Mouse (Mus musculus) forebrain, embryonic 16.5 days (tissue): Measurements from ENCODE around the gene Mfsd5. TPM values are rescaled to one million over a fixed set of nuclear protein-coding genes. Genes with fewer than 3 reads are reported as not detected.
A peak's percentile ranks its signal among the peaks of the same experiment; 100 is the strongest.

Source experiments
- ATAC-seq: fragments of 200-750 bp; cut with Nextera tagmentation; 2 replicates; pipeline ENCODE4 v1.8.0; 2017; ENCODE audit warnings: mild to moderate bottlenecking, moderate library complexity
- H3K27ac ChIP-seq: fragments of 300-500 bp; sonication (generic); 2 replicates; pipeline ENCODE4 v1.5.1; 2014; ENCODE audit warnings: low read length, control low read depth
- H3K27me3 ChIP-seq: fragments of 300-500 bp; sonication (generic); replicated peaks from 2 replicates; pipeline ENCODE4 v1.6.1; 2014; ENCODE audit warnings: low read length; ENCODE audit not compliant: control insufficient read depth, insufficient read depth
- H3K36me3 ChIP-seq: fragments of 300-500 bp; sonication (generic); 2 replicates; pipeline ENCODE4 v1.6.1; 2014; ENCODE audit not compliant: control insufficient read depth, insufficient read depth
- H3K4me1 ChIP-seq: fragments of 300-500 bp; sonication (generic); replicated peaks from 2 replicates; pipeline ENCODE4 v1.6.1; 2014; ENCODE audit warnings: low read length; ENCODE audit not compliant: control insufficient read depth, insufficient read depth
- H3K4me2 ChIP-seq: fragments of 300-500 bp; sonication (generic); 2 replicates; pipeline ENCODE4 v1.6.1; 2014; ENCODE audit warnings: mild to moderate bottlenecking, low read length, control low read depth
- H3K4me3 ChIP-seq: fragments of 300-500 bp; sonication (generic); replicated peaks from 2 replicates; pipeline ENCODE4 v1.5.1; 2014; ENCODE audit warnings: mild to moderate bottlenecking, low read length, control low read depth
- H3K9ac ChIP-seq: fragments of 300-500 bp; sonication (generic); replicated peaks from 2 replicates; pipeline ENCODE4 v1.6.1; 2014; ENCODE audit warnings: low read depth, low read length, control low read depth
- H3K9me3 ChIP-seq: fragments of 300-500 bp; sonication (generic); 2 replicates; pipeline ENCODE4 v1.6.1; 2016; ENCODE audit warnings: low read length; ENCODE audit not compliant: control insufficient read depth
- WGBS: fragments of 180-500 bp; shearing (Covaris S2); extraction: QIAGEN DNeasy Blood & Tissue Kit; methylation state at CpG from one replicate; pipeline ENCODE4 v1.1.7; 2014; 5-methylcytosine and 5-hydroxymethylcytosine counted together
- polyA plus RNA-seq: library from polyadenylated mRNA; unstranded; fragments of >200 nt; fragmentation: Nextera tagmentation; extraction: Ambion mirVana; gene quantifications from 2 replicates; pipeline ENCODE4 v1.2.1, GENCODE M21; 2015

Mfsd5 gene
- polyA plus RNA-seq, 1 experiment from 2014 or later, result 52.8 TPM

DNA sequence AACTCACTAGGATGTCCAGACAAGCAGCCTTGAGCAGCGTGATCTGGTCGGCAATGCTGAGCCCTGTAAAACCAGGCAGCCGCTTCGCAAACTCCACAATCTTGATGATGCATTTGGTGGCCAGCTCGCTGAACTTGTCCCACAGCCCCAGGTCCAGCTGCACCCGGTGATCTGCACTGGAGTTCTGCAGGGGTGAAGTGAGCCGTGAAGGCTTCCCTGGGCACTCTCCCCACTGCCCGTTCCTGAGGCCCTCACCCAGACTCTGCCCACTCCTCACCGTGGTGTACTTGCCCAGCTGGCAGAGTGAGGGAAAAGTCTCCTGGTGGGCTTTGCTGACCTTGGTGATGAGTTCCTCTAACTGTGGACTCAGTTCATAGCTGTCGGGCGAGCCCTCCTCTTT, 39.4 kb upstream of the Mfsd5 start:
- Histone ChIP-seq H3K27me3 (peaks cover 6% of the 10 kb centered on the region), H3K9ac (no peak overlapping the region), H3K9me3 (no peaks in the 10 kb centered on the region), H3K4me1 (peaks cover 21% of the 10 kb centered on the region), H3K27ac (no peak overlapping the region), H3K4me3 (no peak overlapping the region), H3K36me3 (no peaks in the 10 kb centered on the region), H3K4me2 (no peak overlapping the region)
- ATAC-seq, result no peak
- 77% methylated on average over 11 of the region's 11 CpGs for WGBS

DNA sequence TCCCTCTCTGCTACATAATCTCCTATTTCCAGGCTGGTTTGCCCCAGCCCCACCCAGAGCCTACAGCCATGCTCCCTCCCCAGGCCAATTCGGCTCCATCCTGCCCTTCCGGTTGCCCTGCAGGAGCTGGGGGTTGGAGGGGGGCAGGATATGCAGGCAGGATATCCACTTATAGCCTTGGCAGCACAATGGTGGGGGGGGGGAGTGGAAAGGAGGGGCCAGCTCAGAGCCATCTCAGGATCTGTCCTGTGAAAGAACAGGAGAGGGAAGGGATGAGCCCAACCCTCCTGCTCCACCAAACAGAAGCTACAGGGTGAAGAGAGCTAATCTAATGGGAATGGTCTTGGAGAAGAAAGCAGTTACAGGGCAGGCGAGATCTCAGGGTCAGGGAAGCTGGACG, 38.6 kb upstream of the Mfsd5 start:
- Histone ChIP-seq H3K27me3 (peaks cover 6% of the 10 kb centered on the region), H3K4me1 (peaks cover 26% of the 10 kb centered on the region), H3K27ac (no peak overlapping the region), H3K36me3 (no peaks in the 10 kb centered on the region), H3K9me3 (no peaks in the 10 kb centered on the region), H3K9ac (no peak overlapping the region), H3K4me3 (no peak overlapping the region), H3K4me2 (no peak overlapping the region)
- no peak for ATAC-seq
- 88% methylated on average over 4 of the region's 4 CpGs for WGBS

DNA sequence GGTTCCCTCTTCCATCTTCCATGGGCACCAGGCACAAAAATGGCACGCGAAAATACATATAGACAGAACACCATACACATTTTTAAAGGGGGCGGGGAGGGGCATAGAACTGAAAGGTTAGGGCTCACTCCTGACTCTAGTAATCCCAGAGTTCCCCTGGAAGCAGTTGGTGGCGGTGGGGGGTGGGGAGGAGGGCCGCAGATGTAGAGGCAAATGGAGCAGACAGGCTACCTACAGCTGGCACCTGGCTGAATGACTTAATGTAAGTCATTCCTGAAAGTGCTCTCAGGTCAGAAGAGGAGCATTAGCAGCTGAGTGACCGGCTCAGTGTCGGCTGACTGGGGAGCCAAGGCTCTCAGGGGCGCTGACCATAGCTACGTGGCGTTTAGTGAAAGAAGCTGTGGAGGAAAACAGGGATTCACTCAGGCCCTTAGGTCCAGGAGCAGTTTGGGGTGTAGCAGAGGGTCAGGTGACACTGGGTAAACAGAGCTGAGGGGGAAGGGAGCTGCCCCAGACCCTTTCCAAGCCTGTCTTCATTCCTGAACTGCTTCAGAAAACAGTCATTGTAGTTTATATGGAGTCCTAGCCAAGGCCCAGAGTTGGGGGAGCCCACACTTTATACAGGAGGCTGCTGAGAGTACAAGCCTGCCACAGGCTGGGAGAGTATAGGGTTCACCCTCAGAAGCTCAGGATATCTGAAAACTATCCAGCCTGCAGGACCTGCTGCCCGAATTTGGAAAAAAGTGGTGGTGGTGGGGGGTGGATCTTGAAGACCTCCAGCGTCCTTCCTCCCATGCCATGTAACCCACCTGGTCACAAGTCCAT, 36.6 kb upstream of the Mfsd5 start:
- H3K36me3 ChIP-seq, result no peaks in the 10 kb centered on the region
- no peak overlapping the region for H3K27ac ChIP-seq
- no peak for ATAC-seq
- 33% methylated on average over 12 of the region's 12 CpGs for WGBS
- H3K9me3 ChIP-seq, result no peaks in the 10 kb centered on the region
- H3K4me3 ChIP-seq, result no peak overlapping the region
- H3K9ac ChIP-seq, result no peak overlapping the region
- peaks cover 6% of the 10 kb centered on the region for H3K27me3 ChIP-seq
- no peak overlapping the region for H3K4me2 ChIP-seq
- peaks cover 35% of the 10 kb centered on the region for H3K4me1 ChIP-seq

DNA sequence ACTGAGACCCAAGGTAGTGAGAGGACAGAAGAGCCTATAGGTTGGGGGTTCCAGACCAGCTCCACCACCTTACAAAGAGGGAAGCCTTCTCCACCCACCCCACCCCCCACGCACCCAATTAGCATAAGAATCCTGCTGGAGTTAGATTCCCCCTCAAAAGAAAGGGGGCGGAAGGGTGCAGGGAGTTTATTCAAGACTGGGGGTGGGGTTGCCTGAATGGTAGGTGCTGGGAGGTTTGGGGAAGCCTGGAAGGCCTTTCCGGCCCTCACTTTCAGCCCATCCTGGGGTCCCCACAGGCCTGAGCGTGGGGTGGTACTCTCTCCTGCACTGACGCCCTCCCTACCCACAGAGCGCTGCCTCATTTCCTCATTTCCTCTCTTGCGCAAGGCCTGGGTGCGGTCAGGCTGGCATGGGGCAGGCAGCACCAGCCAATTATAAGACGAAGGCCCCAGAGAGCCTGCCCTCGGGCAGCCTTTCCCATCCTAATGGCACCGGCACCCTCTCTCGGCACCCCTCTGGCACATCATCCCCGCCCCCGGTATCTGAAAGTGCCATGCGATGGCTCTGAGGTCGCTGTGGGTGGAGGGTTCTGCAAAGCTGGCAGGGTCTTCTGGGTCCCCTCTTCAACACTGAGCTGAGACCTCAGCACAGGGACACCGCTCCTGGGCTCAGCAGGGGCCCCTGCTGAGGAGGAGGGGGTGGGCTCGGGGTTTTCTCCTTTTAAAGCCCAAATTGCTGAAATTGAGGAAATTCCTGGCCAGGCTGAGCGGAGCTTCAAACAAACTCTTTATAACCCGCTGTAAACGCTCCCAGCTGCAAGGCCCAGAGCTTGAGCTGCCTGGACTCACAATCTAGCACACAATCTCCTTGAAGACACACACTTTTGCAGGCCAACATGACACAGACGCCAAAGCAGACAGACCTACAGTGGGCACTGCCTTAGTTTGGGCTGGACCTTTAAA, 35.7 kb upstream of the Mfsd5 start:
- Histone ChIP-seq H3K27me3 (peaks cover 6% of the 10 kb centered on the region), H3K27ac (no peak overlapping the region), H3K4me1 (peaks cover 39% of the 10 kb centered on the region), H3K9me3 (no peaks in the 10 kb centered on the region), H3K4me3 (peak overlapping the region; percentile 2; the same call in 1 of the 2 replicates), H3K4me2 (peak overlapping the region; percentile 34), H3K36me3 (no peaks in the 10 kb centered on the region), H3K9ac (peak overlapping the region; percentile 31)
- 13% methylated on average over 21 of the region's 22 CpGs for WGBS
- ATAC-seq, result no peak

DNA sequence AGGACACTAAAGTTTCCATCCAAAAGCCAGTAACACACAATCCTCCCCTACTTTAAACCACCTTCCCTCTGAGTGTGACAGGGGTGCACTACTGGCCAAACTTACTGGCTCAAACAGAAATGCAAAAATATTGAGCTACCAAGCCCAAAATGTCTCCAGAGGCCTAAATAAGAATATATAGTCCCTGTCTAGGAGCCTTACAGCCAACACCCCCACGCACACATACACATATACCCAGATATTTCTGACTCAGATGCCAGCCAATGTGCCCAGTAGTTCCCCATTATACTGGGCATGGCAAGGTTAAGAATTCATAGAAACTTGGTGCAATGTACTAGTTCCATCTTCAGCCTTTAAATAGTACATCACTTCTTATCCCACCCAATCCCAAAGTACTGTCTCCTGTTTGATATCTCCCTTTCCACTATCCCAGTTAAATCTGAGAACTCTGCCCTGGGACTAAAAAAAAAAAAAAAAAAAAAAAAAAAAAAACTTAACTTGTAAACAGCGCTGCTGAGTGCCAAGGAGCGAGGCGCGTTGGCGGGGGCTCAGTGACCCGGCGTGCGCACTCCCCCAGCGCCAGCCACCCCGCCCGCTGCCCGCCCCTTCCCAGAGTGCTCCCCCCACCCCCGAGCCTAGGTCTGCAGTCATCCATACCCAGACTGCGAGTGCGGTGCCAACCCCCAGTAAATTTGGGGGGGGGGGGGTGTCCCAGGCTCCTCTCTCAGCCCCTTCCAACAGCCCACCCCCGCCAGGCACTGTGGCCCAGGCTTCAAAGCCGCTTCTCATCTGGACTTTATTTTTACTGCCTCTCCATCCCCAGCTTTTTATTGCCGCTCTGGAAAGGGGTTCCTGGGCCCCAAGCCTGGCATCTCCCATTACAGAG, 34.7 kb upstream of the Mfsd5 start:
- Histone ChIP-seq H3K9me3 (no peaks in the 10 kb centered on the region), H3K4me2 (peak overlapping the region; percentile 67), H3K36me3 (no peaks in the 10 kb centered on the region), H3K4me3 (peak overlapping the region; percentile 55), H3K27ac (no peak overlapping the region), H3K4me1 (peaks cover 39% of the 10 kb centered on the region), H3K9ac (0 out of 2 replicates have a peak overlapping the region, but pooled peaks have one; percentile 28), H3K27me3 (peaks cover 6% of the 10 kb centered on the region)
- 10% methylated on average over 19 of the region's 19 CpGs for WGBS
- ATAC-seq, result no peak

DNA sequence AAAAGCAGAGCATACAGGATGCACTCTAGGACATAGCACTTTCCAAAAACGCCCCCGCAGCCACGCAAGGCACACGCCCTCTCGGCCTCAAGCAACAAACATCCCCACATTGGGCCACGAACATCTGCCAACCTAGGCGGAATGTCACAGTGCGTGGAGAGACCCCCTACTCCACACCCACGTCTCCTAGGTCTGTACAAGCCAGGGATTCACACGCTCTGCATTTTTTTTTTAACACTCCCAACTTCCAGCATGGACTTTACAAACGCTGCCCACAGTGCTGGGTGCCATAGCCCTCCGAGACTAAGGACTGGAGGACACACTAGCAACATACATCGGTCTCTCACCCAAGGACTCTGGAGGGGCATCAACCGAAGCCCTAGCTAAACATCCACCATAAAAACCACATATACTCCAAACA, 33.8 kb upstream of the Mfsd5 start:
- 11% methylated on average over 14 of the region's 14 CpGs for WGBS
- peaks cover 39% of the 10 kb centered on the region for H3K4me1 ChIP-seq
- no peak for ATAC-seq
- H3K9me3 ChIP-seq, result no peaks in the 10 kb centered on the region
- peak overlapping the region; percentile 67 for H3K4me2 ChIP-seq
- peak overlapping the region; percentile 55 for H3K9ac ChIP-seq
- peak overlapping the region; percentile 55 for H3K4me3 ChIP-seq
- no peak overlapping the region for H3K27ac ChIP-seq
- no peaks in the 10 kb centered on the region for H3K36me3 ChIP-seq
- peaks cover 6% of the 10 kb centered on the region for H3K27me3 ChIP-seq

DNA sequence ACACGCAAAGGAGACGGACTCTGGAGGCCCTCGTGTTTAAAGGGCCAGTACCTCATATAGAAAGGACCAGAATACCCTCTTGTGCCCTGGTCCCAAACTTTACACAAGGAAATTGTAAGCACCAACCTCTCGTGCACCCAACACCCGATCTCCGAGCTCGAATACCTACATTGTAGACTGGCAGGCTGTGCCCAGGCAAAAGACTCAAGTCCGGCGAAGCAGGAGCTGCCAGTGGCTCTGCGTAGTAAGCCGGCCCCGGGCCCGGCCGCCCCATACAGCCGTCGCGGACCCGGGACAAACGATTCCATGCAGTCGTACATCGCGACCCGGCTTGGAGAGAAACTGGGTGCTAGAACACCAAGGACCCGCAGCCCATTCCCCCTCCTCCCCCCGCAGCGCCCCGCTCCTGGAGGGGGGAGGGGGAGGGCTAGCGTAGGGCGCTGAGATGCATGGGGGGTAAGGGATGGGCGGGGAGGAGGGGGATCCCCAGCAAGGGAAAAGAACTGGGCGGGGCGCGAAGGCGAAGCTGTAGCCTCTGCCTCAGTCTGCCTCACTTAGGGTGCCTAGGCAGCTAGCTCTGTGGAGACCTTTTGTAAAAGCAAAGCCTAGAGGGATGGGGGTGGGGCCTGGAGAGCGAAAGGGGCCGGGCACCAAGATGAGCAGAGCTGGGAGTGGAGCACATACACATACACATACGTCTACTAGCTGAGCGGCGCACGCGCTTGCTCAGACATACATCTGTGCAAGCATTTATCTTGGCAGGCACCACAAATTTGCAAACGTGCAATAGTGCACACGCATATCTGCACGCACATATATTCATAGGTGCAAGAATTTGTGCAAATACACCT, 33.1 kb upstream of the Mfsd5 start:
- under 1% methylated on average over 41 of the region's 44 CpGs for WGBS
- Histone ChIP-seq H3K27ac (peak overlapping the region; percentile 92), H3K36me3 (no peaks in the 10 kb centered on the region), H3K4me3 (peak overlapping the region; percentile 55), H3K9ac (peak overlapping the region; percentile 55), H3K4me1 (peaks cover 39% of the 10 kb centered on the region), H3K9me3 (no peaks in the 10 kb centered on the region), H3K4me2 (peak overlapping the region; percentile 67), H3K27me3 (peaks cover 6% of the 10 kb centered on the region)
- peak; percentile 95 for ATAC-seq

DNA sequence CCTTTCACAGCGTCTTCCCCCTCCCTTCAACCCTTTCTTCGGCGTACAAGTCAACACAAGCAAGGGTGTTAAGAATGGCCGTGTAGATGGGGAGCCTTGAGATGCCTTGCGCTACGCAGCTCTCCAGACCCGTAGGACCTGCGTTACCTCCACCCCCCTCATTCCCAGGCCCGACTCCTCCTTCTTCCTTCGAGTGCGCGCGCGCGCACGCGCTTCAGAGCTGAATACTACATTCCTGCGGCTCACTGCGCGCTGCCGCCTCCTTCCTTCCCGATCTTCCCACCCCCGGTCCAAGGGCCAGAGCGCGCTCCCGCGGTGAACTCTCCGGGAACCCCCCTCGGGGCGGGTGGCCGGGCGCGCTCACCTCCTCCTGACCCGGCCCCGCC, 32.4 kb upstream of the Mfsd5 start:
- Histone ChIP-seq H3K9me3 (no peaks in the 10 kb centered on the region), H3K4me2 (peak overlapping the region; percentile 67), H3K4me1 (peaks cover 39% of the 10 kb centered on the region), H3K36me3 (no peaks in the 10 kb centered on the region), H3K9ac (peak overlapping the region; percentile 55), H3K4me3 (peak overlapping the region; percentile 55), H3K27me3 (peaks cover 6% of the 10 kb centered on the region), H3K27ac (peak overlapping the region; percentile 92)
- ATAC-seq, result peak; percentile 85
- WGBS, result 0% methylated on average over 30 of the region's 35 CpGs
